Mouse (Mus musculus) gastrocnemius, adult 2 months (tissue): ENCODE results near the gene Erf. TPM values are rescaled to one million over a fixed set of nuclear protein-coding genes. Genes with fewer than 3 reads are reported as not detected.

Experiments used
- DNase-seq: peaks from one replicate; pipeline ENCODE4 v3.0.0; 2022
- H3K27ac ChIP-seq: fragments of 200-600 bp; 2 replicates; pipeline ENCODE4 v1.8.1; 2022; ENCODE audit warnings: mild to moderate bottlenecking
- H3K4me3 ChIP-seq: fragments of 200-600 bp; 2 replicates; pipeline ENCODE4 v1.8.1; 2022; ENCODE audit warnings: mild to moderate bottlenecking, moderate library complexity
- CTCF ChIP-seq: fragments of 200-600 bp; IDR thresholded peaks from 2 replicates; pipeline ENCODE4 v1.8.1; 2022; ENCODE audit warnings: antibody characterized with exemption, mild to moderate bottlenecking, moderate library complexity
- intact Hi-C: fragments of 180-260 bp; cut with DNase I; formaldehyde crosslinking; loops from one replicate; pipeline ENCODE4 v1.15.1; 2025
- total RNA-seq, 2 experiments: library from RNA; stranded (reverse); gene quantifications; 2 replicates each; pipeline ENCODE4 v1.2.3; 2021

Erf gene
- total RNA-seq, 2 experiments from 2014 or later, result 5.4 to 7.4 TPM

GRCm38 (mm10) chr7:25279076-25279860 is 28.7 kb upstream of the Erf start:
- peak; percentile 56 for TF ChIP-seq CTCF
- peak; percentile 91 for DNase-seq
- Histone ChIP-seq H3K27ac (peak overlapping the region; percentile 97), H3K4me3 (peak overlapping the region; percentile 88)
- intact Hi-C loops, result loop anchor here (2.0 kb wide), 1 partner anchor 38 kb away; no protein-coding TSS in a partner anchor

GRCm38 (mm10) chr7:25278341-25279075 is 27.9 kb upstream of the Erf start:
- Histone ChIP-seq H3K4me3 (peak overlapping the region; percentile 88), H3K27ac (peak overlapping the region; percentile 97)
- peak; percentile 87 for DNase-seq
- TF ChIP-seq CTCF, result peak; percentile 73
- intact Hi-C loops, result loop anchor here (2.0 kb wide), 1 partner anchor 38 kb away; no protein-coding TSS in a partner anchor

- no peak for DNase-seq
- intact Hi-C loops, result loop anchor here (2.0 kb wide), 1 partner anchor 37 kb away; no protein-coding TSS in a partner anchor
These were observed 27.4 kb upstream of the Erf start for GRCm38 (mm10) chr7:25277998-25278340.

DNA sequence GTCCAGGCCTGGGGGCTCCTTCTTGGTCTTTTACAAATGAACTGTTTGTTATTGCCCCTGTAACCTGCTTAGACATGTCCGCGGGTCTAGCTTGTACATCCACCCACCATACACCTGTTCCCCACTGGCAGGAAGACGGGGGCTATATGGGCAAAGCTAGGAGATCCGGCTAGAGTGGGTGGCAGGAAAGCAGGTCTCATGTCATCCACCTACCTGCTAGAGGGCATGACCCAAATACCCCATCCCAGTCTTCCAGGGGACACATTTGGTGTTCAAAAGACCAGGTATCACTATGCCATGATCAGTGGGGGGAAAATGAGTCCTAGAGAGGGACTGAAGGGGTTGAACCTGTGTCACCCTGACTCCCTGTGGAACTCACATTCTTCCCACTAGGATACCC is 26.8 kb upstream of the Erf start:
- Histone ChIP-seq H3K27ac (peak overlapping the region; percentile 97), H3K4me3 (peak overlapping the region; percentile 88)
- intact Hi-C loops, result no loop called here
- TF ChIP-seq CTCF, result no peak
- no peak for DNase-seq

More at GRCm38 (mm10) chr7:25277998-25278340, 27.4 kb upstream of the Erf start:
- Histone ChIP-seq H3K4me3 (peak overlapping the region; percentile 88), H3K27ac (peak overlapping the region; percentile 97)
- TF ChIP-seq CTCF, result no peak

- intact Hi-C loops, result no loop called here
These were observed 25.2 kb upstream of the Erf start for GRCm38 (mm10) chr7:25275555-25276298.

GRCm38 (mm10) chr7:25274996-25275395 is 24.4 kb upstream of the Erf start:
- no peak for DNase-seq
- intact Hi-C loops, result no loop called here
- Histone ChIP-seq H3K4me3 (no peak overlapping the region), H3K27ac (peak overlapping the region; percentile 97; the same call in 1 of the 2 replicates)
- TF ChIP-seq CTCF, result no peak

More at GRCm38 (mm10) chr7:25275555-25276298, 25.2 kb upstream of the Erf start:
- Histone ChIP-seq H3K4me3 (no peak overlapping the region), H3K27ac (peak overlapping the region; percentile 97)
- no peak for TF ChIP-seq CTCF
- DNase-seq, result peak; percentile 33

GRCm38 (mm10) chr7:25274571-25274970 is 24.0 kb upstream of the Erf start:
- TF ChIP-seq CTCF, result no peak
- DNase-seq, result peak; percentile 12
- H3K27ac ChIP-seq, result peak overlapping the region; percentile 3; the same call in 1 of the 2 replicates
- no peak overlapping the region for H3K4me3 ChIP-seq
- intact Hi-C loops, result no loop called here

DNA sequence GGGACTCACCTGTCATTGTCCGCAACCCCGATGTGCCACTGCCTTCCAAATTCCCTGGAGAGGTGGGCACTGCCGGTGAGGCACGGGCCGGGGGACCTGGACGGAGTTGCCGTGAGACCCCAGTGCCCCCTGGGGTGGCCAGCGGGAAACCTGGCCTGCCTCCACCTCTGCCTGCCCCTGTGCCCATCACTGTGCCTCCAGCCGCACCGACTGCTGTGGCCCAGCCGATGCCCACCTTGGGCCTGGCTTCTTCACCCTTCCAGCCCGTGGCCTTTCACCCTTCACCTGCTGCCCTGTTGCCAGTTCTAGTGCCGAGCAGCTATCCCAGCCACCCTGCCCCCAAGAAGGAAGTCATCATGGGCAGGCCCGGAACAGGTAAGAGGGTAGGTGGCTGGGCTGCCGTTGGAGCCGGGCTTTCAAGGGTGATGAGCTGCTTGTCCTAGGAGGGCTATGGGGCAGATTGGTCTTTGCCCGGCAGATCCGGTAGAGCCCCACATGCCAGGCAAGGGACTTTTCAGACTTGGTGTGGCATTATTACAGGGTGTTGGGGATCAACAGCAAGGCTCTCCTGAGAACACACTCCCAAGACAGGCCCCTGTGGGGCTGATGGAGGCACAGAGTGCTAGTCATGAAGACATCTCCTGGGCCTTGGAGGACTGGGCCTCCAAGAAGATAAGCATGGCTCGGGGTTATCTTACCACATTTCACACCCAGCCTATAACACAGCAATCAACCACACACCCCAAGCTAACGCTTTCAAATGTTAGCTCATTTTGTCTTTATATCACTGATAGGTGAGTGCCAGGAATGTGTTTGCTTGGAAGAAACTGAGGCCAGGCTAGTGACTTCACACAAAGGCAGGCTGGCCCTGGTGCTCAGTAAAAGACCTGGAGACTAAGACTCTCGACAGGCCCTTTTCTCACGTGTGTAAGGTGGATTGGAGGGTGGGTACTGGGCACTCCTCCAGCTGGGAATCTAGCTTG is 23.0 kb upstream of the Erf start:
- peak; percentile 27 for DNase-seq
- TF ChIP-seq CTCF, result no peak
- intact Hi-C loops, result no loop called here
- no peak overlapping the region for H3K4me3 ChIP-seq
- no peak overlapping the region for H3K27ac ChIP-seq

DNA sequence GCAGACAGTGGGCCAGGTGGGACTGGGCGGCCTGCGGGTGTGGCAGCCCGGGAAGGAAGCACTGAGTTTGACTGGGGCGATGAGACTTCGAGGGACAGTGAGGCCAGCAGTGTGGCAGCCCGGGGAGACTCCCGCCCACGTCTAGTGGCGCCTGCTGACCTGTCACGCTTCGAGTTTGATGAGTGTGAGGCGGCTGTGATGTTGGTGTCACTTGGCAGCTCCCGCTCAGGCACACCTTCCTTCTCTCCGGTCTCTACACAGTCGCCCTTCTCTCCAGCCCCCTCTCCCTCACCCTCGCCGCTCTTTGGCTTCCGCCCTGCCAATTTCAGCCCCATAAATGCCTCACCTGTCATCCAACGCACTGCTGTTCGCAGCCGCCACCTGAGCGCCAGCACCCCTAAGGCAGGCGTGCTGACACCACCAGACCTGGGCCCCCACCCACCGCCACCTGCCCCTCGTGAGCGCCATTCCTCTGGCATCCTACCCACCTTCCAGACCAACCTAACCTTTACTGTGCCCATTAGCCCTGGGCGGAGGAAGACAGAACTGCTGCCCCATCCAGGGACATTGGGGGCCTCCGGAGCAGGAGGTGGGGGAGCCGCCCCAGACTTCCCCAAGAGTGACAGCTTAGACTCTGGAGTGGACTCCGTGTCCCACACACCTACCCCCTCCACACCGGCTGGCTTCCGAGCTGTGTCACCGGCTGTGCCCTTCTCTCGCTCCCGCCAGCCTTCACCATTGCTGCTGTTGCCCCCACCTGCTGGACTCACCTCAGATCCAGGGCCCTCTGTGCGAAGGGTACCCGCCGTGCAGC is 22.1 kb upstream of the Erf start:
- H3K4me3 ChIP-seq, result no peak overlapping the region
- no peak for TF ChIP-seq CTCF
- intact Hi-C loops, result no loop called here
- DNase-seq, result peak; percentile 22
- no peak overlapping the region for H3K27ac ChIP-seq

DNA sequence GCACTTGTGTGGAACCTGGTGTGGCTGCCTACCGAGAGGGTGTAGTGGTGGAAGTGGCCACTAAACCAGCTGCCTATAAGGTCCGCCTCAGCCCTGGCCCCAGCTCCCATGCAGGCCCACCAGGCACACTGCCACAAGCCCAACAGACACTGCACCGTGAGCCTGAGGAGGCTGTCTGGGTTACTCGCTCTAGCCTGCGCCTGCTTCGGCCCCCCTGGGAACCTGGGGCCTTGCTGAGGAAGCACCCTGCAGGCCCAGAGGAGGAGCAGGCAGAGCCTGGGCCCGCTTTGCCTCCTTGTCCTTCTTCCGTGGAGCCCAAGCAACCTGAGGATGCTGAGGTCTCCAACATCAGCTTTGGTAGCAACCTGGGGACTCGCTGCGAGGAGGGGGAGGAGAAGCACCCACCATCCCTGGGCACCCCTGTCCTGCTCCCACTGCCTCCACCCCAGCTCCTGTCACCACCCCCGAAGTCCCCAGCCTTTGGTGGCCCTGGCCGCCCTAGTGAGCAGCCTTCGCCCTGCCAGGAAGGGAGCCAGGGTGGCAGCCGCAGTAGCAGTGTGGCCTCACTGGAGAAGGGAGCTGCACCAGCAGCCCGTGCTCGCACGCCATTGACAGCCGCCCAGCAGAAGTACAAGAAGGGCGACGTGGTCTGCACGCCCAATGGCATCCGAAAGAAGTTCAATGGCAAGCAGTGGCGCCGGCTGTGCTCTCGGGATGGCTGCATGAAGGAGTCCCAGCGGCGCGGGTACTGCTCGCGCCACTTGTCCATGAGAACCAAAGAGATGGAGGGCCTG is 21.3 kb upstream of the Erf start:
- Histone ChIP-seq H3K27ac (no peak overlapping the region), H3K4me3 (no peak overlapping the region)
- no peak for TF ChIP-seq CTCF
- intact Hi-C loops, result no loop called here
- DNase-seq, result peak; percentile 17
